Mouse (Mus musculus) brain, adult 10 weeks (tissue): ENCODE measurements around the gene Colq. TPM values are rescaled to one million over a fixed set of nuclear protein-coding genes. Genes with fewer than 3 reads are reported as not detected.

Experiments used
- polyA plus RNA-seq: library from polyadenylated mRNA; stranded (reverse); fragments of 350-450 nt; fragmentation: Illumina TruSeq; extraction: RNeasy Lipid Tissue Mini Kit (QIAGEN cat#74804); gene quantifications from one replicate; pipeline ENCODE4 v1.2.3, GENCODE M21; 2015; ENCODE audit warnings: low read depth, low replicate concordance

Gene Colq
- polyA plus RNA-seq, result 1.0 TPM

GRCm38 (mm10) chr14:31591243-31591642 lies at the start of gene Colq:
Gene Colq, minus strand, starts transcription at chr14:31591343.

GRCm38 (mm10) chr14:31640346-31640889 lies 49.3 kb upstream of the Colq start, which contains the start of gene Gm49387:
Gene Gm49387, minus strand, starts transcription at chr14:31640878.

GRCm38 (mm10) chr14:31494975-31495455 lies 96.1 kb downstream of the Colq start, which contains the start of gene Mettl6:
Gene Mettl6, minus strand, starts transcription at chr14:31495040.

GRCm38 (mm10) chr14:31494349-31494974 lies 96.7 kb downstream of the Colq start, which contains the start of gene Eaf1:
Gene Eaf1, plus strand, starts transcription at chr14:31494399.

Other genes starting within 250 kb of the Colq start
- gene Sh3bp5, start 155.3 kb downstream of the Colq start, polyA plus RNA-seq, result 42.6 TPM
- 13.4 TPM for gene Eaf1, start 96.9 kb downstream of the Colq start, polyA plus RNA-seq
- 26.8 TPM for gene Mettl6, start 96.3 kb downstream of the Colq start, polyA plus RNA-seq
- gene Gm49387, start 49.5 kb upstream of the Colq start, polyA plus RNA-seq, result not detected
- gene Btd, start 49.7 kb upstream of the Colq start, polyA plus RNA-seq, result 11.0 TPM
- 15.4 TPM for gene Hacl1, start 49.9 kb upstream of the Colq start, polyA plus RNA-seq
- 35.2 TPM for gene Ankrd28, start 239.3 kb upstream of the Colq start, polyA plus RNA-seq